32 mouse cellular contexts compared by ENCODE assay signal in the genomic region with DNA sequence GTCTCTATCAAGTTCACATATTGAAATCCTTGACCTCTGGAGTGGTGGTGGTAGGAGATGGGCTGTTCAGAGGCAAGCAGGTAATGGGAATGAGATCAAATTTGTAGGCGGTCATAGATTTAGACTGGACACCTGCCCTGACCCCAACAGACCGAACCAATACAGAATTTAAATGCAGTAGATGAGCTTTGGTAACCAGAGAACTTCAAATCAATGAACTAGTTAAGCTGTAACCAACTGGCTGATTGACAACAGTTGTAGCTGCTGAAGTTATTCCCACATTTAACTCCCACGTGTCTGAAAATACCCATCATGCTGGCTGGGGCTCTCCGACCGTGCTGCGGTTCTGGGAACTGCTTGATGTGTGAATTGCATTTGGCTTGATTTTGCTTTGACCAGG.
"Had no signal": no experiment of that assay in that cellular context is flagged by ENCODE, and none has a peak within 500 bp of the region (broad histone marks: within the 10 kb centered on the region; RNA-seq: fewer than 3 reads in every experiment).

No protein-coding gene starts in this region.

- H3K4me2 ChIP-seq: limb, embryonic 12.5 days; limb, embryonic 13.5 days; limb, embryonic 15.5 days; liver, embryonic 12.5 days; liver, embryonic 13.5 days; liver, embryonic 15.5 days; lung, embryonic 14.5 days; lung, embryonic 15.5 days; midbrain, embryonic 11.5 days; midbrain, embryonic 12.5 days; midbrain, embryonic 13.5 days; midbrain, embryonic 15.5 days; neural tube, embryonic 12.5 days; neural tube, embryonic 13.5 days had no signal

- H3K36me3 ChIP-seq: limb, embryonic 10.5 days; limb, embryonic 12.5 days; limb, embryonic 13.5 days; limb, embryonic 15.5 days; liver, embryonic 12.5 days; liver, embryonic 13.5 days; liver, embryonic 15.5 days; lung, embryonic 15.5 days; midbrain, embryonic 10.5 days; midbrain, embryonic 12.5 days; midbrain, embryonic 13.5 days; midbrain, embryonic 15.5 days; neural tube, embryonic 12.5 days; neural tube, embryonic 13.5 days had no signal

- H3K4me1 ChIP-seq: limb, embryonic 10.5 days; limb, embryonic 12.5 days; limb, embryonic 13.5 days; limb, embryonic 15.5 days; liver, embryonic 12.5 days; liver, embryonic 13.5 days; liver, embryonic 15.5 days; lung, embryonic 15.5 days; megakaryocyte, embryonic 14.5 days; midbrain, embryonic 10.5 days; midbrain, embryonic 12.5 days; midbrain, embryonic 13.5 days; midbrain, embryonic 15.5 days; neural tube, embryonic 12.5 days; neural tube, embryonic 13.5 days had no signal

- H3K9me3 ChIP-seq: limb, embryonic 10.5 days; limb, embryonic 12.5 days; limb, embryonic 13.5 days; limb, embryonic 15.5 days; liver, embryonic 15.5 days; lung, embryonic 15.5 days; midbrain, embryonic 13.5 days; neural tube, embryonic 12.5 days; neural tube, embryonic 13.5 days had no signal

- H3K4me3 ChIP-seq: limb, embryonic 10.5 days; limb, embryonic 12.5 days; limb, embryonic 13.5 days; limb, embryonic 15.5 days; liver, embryonic 12.5 days; liver, embryonic 13.5 days; liver, embryonic 15.5 days; lung, embryonic 15.5 days; megakaryocyte, embryonic 14.5 days; midbrain, embryonic 10.5 days; midbrain, embryonic 12.5 days; midbrain, embryonic 13.5 days; midbrain, embryonic 15.5 days; myocyte; neural tube, embryonic 12.5 days; neural tube, embryonic 13.5 days had no signal

- H3K27me3 ChIP-seq: limb, embryonic 12.5 days; limb, embryonic 13.5 days; limb, embryonic 15.5 days; liver, embryonic 12.5 days; liver, embryonic 13.5 days; liver, embryonic 15.5 days; lung, embryonic 15.5 days; megakaryocyte, embryonic 14.5 days; midbrain, embryonic 12.5 days; midbrain, embryonic 13.5 days; midbrain, embryonic 15.5 days; neural tube, embryonic 12.5 days; neural tube, embryonic 13.5 days had no signal

- H3K9ac ChIP-seq: limb, embryonic 12.5 days; limb, embryonic 13.5 days; limb, embryonic 15.5 days; liver, embryonic 12.5 days; liver, embryonic 13.5 days; liver, embryonic 14.5 days; liver, embryonic 15.5 days; liver, postnatal 0 days; lung, embryonic 14.5 days; lung, embryonic 15.5 days; midbrain, embryonic 12.5 days; midbrain, embryonic 13.5 days; midbrain, embryonic 15.5 days; neural tube, embryonic 12.5 days; neural tube, embryonic 13.5 days had no signal

- ATAC-seq: liver, embryonic 12.5 days; liver, postnatal 0 days; lung, postnatal 0 days; midbrain, embryonic 13.5 days; midbrain, embryonic 15.5 days; midbrain, embryonic 16.5 days had no signal

- DNase-seq: left cerebral cortex, postnatal 4 days; liver; liver, embryonic 13.5 days; liver, postnatal 0 days; lung, adult 18-20 months; lung, adult 2 months; lung, embryonic 14.5 days; lung, postnatal 10 days; lung, postnatal 14 days; lung, postnatal 36 days; lung, postnatal 4 days; midbrain, embryonic 14.5 days had no signal

- H3K27ac ChIP-seq: limb, embryonic 10.5 days; limb, embryonic 12.5 days; limb, embryonic 13.5 days; limb, embryonic 15.5 days; liver, embryonic 12.5 days; liver, embryonic 13.5 days; liver, embryonic 14.5 days; liver, embryonic 15.5 days; lung, embryonic 15.5 days; macrophage; midbrain, embryonic 10.5 days; midbrain, embryonic 12.5 days; midbrain, embryonic 13.5 days; midbrain, embryonic 15.5 days; neural tube, embryonic 12.5 days; neural tube, embryonic 13.5 days had no signal
